Mouse (Mus musculus): ENCODE data around the gene Mtx3. TPM values are rescaled to one million over a fixed set of nuclear protein-coding genes. Genes with fewer than 3 reads are reported as not detected.

Gene Mtx3
- polyA plus RNA-seq (2014; fragmentation: Illumina TruSeq; extraction: RNeasy Lipid Tissue Mini Kit (QIAGEN cat#74804); ENCODE audit: low read depth, low replicate concordance) = 11.6 TPM

DNA sequence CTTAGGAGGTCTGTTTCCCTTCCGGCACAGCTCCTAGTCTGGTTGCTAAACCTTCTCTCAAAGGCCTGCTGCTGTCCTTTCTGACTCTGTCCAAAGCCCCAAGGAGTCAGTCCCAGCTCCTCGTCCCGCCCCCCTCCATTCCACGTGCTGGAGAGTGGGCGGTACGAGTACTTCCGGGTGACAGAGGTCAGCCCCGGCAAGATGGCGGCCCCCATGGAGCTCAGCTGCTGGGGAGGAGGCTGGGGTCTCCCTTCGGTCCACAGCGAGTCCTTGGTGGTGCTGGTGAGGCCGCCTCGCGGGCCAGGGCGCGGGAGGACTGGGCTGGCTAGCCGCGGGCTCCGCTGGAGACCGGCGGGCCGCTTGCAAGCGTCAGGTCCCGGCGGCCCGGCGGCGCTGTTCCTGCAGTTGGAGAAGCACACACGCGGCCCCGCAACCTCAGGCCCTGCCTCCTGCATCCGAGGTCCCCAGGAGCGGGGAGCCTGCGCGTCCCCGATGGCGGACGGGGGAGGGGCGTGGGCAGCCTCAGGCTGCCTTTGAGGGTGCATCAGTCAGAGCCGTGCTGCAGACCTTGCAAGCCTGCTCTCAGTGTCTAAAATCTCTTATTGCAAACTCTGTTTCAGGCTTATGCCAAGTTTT, at the start of gene Mtx3:
TSS of gene Mtx3 (plus strand) at position 175 of the 636 bp plus-strand sequence.

Other genes starting within 250 kb of the Mtx3 start
- 31.2 TPM for gene Serinc5, start 233.7 kb upstream of the Mtx3 start, polyA plus RNA-seq (2014; fragmentation: Illumina TruSeq; extraction: RNeasy Lipid Tissue Mini Kit (QIAGEN cat#74804); ENCODE audit: low read depth, low replicate concordance)
- 0.32 TPM for gene Thbs4, start 49.9 kb upstream of the Mtx3 start, polyA plus RNA-seq (2014; fragmentation: Illumina TruSeq; extraction: RNeasy Lipid Tissue Mini Kit (QIAGEN cat#74804); ENCODE audit: low read depth, low replicate concordance)